Mouse (Mus musculus): Measurements from ENCODE around the gene Atp4a. TPM values are rescaled to one million over a fixed set of nuclear protein-coding genes. Genes with fewer than 3 reads are reported as not detected.

Atp4a gene
- polyA plus RNA-seq, 1 experiment from 2014 or later, result 0.84 TPM

DNA sequence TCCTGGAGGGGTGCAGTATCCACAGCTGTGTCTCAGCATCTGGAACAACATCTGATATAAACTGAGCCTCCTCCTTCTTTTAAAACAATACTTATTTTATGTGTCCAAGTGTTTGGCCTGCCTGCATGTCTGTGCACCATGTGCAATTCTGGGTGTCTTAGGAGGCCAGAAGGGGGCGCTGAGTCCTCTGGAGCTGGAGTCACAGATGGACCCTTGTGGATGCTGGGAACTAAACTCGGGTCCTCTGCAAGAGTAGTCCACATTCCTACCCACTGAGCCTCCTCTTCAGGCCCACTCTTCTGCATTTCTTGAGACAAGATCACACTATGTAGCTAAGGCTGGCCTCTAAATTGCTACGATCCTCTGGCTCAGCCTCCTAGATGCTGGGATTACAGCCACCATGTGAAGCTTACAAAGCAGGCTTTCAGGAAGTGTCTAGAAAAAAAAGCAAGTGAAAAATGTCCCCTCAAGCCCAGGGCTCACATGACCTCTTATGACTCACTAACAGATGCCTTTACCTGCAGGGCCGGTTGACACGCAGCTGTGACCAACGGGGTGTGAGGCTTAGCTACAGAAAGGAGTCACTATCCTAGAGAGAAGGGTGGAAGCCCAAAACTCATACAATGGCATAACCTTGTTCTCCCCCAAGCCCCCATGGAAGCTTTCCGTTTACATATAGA lies 35.7 kb downstream of the Atp4a start:
- 87% methylated on average over 7 of the region's 7 CpGs for WGBS

DNA sequence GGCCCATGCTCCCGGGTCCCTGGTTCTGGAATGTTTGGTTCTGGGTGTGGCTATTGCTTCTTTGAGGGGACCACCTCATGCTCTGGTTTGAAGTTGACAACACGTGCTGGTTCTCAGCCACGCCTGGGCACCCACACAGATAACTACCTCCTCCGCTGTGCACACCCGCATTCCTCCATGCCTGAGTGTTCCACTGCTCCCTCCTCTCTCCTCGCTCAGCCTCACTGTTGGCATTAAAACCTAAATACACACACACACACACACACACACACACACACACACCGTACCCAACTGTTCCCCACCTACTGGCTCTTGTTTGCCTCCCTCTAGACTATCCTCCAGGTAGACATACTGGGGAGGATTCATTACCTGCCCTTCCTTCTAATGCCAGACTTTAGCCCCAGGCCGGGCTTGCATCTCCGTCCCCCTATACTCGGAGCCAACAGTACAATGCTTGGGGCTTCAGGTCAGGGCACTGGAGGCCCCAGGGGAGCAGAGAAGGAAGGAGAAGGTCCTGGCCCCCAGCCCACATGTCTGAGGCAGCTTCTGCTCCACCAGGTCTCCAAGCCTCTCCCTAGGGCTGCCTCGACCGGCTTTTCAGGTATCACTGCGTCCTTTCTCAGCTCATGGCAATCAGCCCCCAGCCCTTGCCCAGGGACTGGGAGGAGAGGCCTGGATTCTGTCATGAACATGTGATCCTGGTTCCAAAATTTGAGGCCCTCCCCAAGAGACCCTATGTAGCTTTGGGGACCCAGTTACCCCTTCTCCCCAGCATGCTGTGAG lies 38.0 kb downstream of the Atp4a start:
- DNase-seq (ENCODE audit: low spot score), result no peak
- no peaks in the 10 kb centered on the region for H3K9me3 ChIP-seq (replicated peaks; ENCODE audit: control insufficient read depth, low read length)
- no peak overlapping the region for H3K27ac ChIP-seq (ENCODE audit: low read depth, low read length)
- no peak overlapping the region for H3K4me2 ChIP-seq (ENCODE audit: low read length)
- H3K27me3 ChIP-seq (replicated peaks; ENCODE audit: control insufficient read depth, insufficient read depth, low read length), result no peaks in the 10 kb centered on the region
- H3K4me1 ChIP-seq (ENCODE audit: control insufficient read depth, insufficient read depth, low read length), result no peaks in the 10 kb centered on the region
- H3K9ac ChIP-seq (ENCODE audit: low read length), result no peak overlapping the region
- no peak overlapping the region for H3K4me3 ChIP-seq (ENCODE audit: low read depth, low read length)
- H3K36me3 ChIP-seq (ENCODE audit: control insufficient read depth, insufficient read depth, low read length), result 0 out of 2 replicates have a peak, but pooled peaks cover 2% of the 10 kb centered on the region
- 91% methylated on average over 13 of the region's 13 CpGs for WGBS
- no peak for ATAC-seq

More for the DNA sequence above, 35.7 kb downstream of the Atp4a start:
- no peaks in the 10 kb centered on the region for H3K27me3 ChIP-seq (replicated peaks; ENCODE audit: control insufficient read depth, insufficient read depth, low read length)
- DNase-seq (ENCODE audit: low spot score) (no peak), ATAC-seq (no peak)
- H3K9me3 ChIP-seq (replicated peaks; ENCODE audit: control insufficient read depth, low read length), result no peaks in the 10 kb centered on the region
- H3K4me1 ChIP-seq (ENCODE audit: control insufficient read depth, insufficient read depth, low read length), result no peaks in the 10 kb centered on the region
- H3K27ac ChIP-seq (ENCODE audit: low read depth, low read length), result no peak overlapping the region
- no peak overlapping the region for H3K4me3 ChIP-seq (ENCODE audit: low read depth, low read length)
- H3K4me2 ChIP-seq (ENCODE audit: low read length), result no peak overlapping the region
- no peaks in the 10 kb centered on the region for H3K36me3 ChIP-seq (ENCODE audit: control insufficient read depth, insufficient read depth, low read length)
- no peak overlapping the region for H3K9ac ChIP-seq (ENCODE audit: low read length)

DNA sequence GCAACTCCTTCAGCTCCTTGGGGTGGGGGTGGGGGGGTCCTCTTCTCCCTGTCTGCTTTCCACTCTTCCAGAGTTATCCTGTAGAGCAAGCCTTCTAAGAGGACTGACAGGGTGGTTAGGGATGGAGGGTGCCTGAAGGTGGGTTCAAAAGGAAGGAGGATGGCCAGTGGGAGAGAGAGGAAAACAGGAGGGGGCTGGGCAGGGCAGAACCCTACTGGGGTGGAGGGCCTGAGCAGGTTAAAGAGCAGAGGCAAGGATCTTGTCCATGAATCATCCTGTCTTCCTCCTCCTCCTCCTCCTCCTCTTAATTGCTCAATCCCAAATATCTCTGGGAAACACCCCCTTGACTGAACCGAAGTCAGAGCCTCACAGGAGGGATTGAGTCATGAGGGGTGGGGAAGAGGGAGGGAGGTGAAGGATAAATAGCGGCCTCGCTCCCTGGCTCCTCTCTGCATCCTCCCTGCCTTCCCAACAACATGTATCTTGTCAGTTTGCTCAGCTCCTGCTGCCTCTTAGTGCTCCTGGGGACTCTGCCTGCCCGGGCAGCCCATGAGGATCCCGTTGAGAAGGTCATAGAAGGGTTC lies 39.2 kb downstream of the Atp4a start, which contains the start of gene Sbsn:
Gene Sbsn, plus strand, starts transcription at position 386 of the 584 bp plus-strand sequence.
- 80% methylated on average over 5 of the region's 5 CpGs for WGBS
- no peak within 1 kb of the TSS for H3K9ac ChIP-seq (ENCODE audit: low read length)
- H3K27ac ChIP-seq (ENCODE audit: low read depth, low read length), result no peak within 1 kb of the TSS
- no peak for ATAC-seq
- no peak within 1 kb of the TSS for H3K4me3 ChIP-seq (ENCODE audit: low read depth, low read length)
- peaks cover 11% of the 10 kb centered on the region; the same call in 1 of the 2 replicates for H3K36me3 ChIP-seq (ENCODE audit: control insufficient read depth, insufficient read depth, low read length)
- no peaks in the 10 kb centered on the region for H3K4me1 ChIP-seq (ENCODE audit: control insufficient read depth, insufficient read depth, low read length)
- H3K9me3 ChIP-seq (replicated peaks; ENCODE audit: control insufficient read depth, low read length), result no peaks in the 10 kb centered on the region
- DNase-seq (ENCODE audit: low spot score), result no peak
- H3K27me3 ChIP-seq (replicated peaks; ENCODE audit: control insufficient read depth, insufficient read depth, low read length), result no peaks in the 10 kb centered on the region
- H3K4me2 ChIP-seq (ENCODE audit: low read length), result no peak within 1 kb of the TSS

DNA sequence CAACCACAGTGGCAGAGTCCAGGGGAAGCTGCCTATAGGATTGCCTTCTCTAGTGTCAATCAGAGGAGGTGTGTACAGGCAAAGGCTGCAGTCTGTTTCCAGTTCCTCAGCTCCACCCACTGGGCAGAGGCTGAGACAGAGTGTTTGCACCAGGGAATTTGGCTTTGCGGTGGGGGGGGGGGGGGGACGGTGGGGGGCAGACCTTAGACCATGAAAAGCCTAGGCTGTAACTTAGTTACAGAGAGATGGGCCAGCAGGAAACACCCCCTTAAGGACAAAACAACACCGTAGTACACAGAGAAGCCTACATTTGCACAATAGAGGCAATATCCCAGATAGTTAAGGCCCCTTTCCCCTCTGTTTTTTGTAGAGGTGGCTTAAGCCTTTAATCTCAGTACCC lies 45.0 kb downstream of the Atp4a start:
- no peak for DNase-seq (ENCODE audit: low spot score)
- Histone ChIP-seq H3K27me3 (replicated peaks; ENCODE audit: control insufficient read depth, insufficient read depth, low read length) (no peaks in the 10 kb centered on the region), H3K9ac (ENCODE audit: low read length) (no peak overlapping the region), H3K36me3 (ENCODE audit: control insufficient read depth, insufficient read depth, low read length) (peaks cover 11% of the 10 kb centered on the region; the same call in 1 of the 2 replicates), H3K9me3 (replicated peaks; ENCODE audit: control insufficient read depth, low read length) (no peaks in the 10 kb centered on the region), H3K4me2 (ENCODE audit: low read length) (no peak overlapping the region), H3K4me3 (ENCODE audit: low read depth, low read length) (no peak overlapping the region), H3K27ac (ENCODE audit: low read depth, low read length) (no peak overlapping the region), H3K4me1 (ENCODE audit: control insufficient read depth, insufficient read depth, low read length) (no peaks in the 10 kb centered on the region)
- 80% methylated on average over 3 of the region's 3 CpGs for WGBS
- ATAC-seq, result no peak

DNA sequence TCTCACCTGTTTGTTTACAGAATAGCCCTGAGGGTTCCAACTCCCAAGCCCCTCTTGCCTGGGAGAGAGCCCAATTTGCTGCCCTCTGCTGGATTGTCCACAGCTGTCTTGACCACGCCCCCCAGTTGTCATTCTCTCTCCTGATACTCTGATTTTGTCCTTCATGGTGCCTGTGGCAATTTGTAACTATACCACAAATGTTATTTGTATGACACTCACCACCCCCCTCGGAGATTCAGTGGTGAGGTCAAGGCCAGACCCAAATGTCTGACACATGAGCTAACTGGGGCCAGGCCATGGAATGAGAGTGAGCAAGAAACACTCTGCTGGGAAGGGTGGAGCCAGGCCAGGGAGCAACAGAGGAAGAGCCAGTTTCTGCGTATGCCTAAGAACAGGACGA lies 46.8 kb downstream of the Atp4a start:
- peak; percentile 33 for DNase-seq (ENCODE audit: low spot score)
- WGBS, result 33% methylated on average over 4 of the region's 4 CpGs
- H3K36me3 ChIP-seq (ENCODE audit: control insufficient read depth, insufficient read depth, low read length), result peaks cover 11% of the 10 kb centered on the region; the same call in 1 of the 2 replicates

DNA sequence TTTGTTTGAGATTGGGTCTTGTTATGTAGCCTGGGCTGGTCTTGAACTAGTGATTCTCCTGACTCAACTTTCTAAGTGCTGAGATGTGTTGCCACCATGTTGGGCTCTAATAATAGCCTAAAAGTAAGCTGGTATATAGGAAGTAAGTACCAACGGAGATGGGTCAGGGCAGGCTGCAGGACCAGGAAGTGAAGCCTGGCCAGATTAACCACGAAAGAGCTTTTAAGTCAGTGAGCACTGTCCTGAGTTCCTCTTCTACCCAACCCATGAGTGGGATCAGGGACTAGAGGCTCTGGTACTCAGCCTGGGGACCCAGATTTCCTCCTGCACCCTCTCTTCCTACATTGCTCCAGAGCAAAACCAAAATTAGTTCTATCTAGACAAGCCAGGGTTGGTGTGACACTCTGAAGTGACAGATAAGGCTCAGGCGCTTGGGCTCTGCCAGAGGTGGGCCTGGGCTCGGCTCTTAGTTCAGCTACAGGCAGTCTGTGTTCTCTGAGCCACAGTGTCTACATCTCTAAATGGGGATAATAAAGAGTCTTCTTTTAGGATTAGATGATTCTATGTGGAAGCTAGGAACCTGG lies 49.9 kb downstream of the Atp4a start:
- ATAC-seq (no peak), DNase-seq (ENCODE audit: low spot score) (no peak)
- H3K36me3 ChIP-seq (ENCODE audit: control insufficient read depth, insufficient read depth, low read length), result no peaks in the 10 kb centered on the region
- WGBS, result 77% methylated on average over 4 of the region's 4 CpGs
- no peaks in the 10 kb centered on the region for H3K4me1 ChIP-seq (ENCODE audit: control insufficient read depth, insufficient read depth, low read length)
- H3K27me3 ChIP-seq (replicated peaks; ENCODE audit: control insufficient read depth, insufficient read depth, low read length), result no peaks in the 10 kb centered on the region
- H3K9ac ChIP-seq (ENCODE audit: low read length), result no peak overlapping the region
- H3K9me3 ChIP-seq (replicated peaks; ENCODE audit: control insufficient read depth, low read length), result no peaks in the 10 kb centered on the region
- no peak overlapping the region for H3K4me3 ChIP-seq (ENCODE audit: low read depth, low read length)
- no peak overlapping the region for H3K4me2 ChIP-seq (ENCODE audit: low read length)
- H3K27ac ChIP-seq (ENCODE audit: low read depth, low read length), result no peak overlapping the region

More for the DNA sequence above, 46.8 kb downstream of the Atp4a start:
- Histone ChIP-seq H3K27me3 (replicated peaks; ENCODE audit: control insufficient read depth, insufficient read depth, low read length) (no peaks in the 10 kb centered on the region), H3K27ac (ENCODE audit: low read depth, low read length) (no peak overlapping the region), H3K4me3 (ENCODE audit: low read depth, low read length) (no peak overlapping the region), H3K9ac (ENCODE audit: low read length) (no peak overlapping the region), H3K4me1 (ENCODE audit: control insufficient read depth, insufficient read depth, low read length) (no peaks in the 10 kb centered on the region), H3K9me3 (replicated peaks; ENCODE audit: control insufficient read depth, low read length) (no peaks in the 10 kb centered on the region), H3K4me2 (ENCODE audit: low read length) (no peak overlapping the region)
- no peak for ATAC-seq

DNA sequence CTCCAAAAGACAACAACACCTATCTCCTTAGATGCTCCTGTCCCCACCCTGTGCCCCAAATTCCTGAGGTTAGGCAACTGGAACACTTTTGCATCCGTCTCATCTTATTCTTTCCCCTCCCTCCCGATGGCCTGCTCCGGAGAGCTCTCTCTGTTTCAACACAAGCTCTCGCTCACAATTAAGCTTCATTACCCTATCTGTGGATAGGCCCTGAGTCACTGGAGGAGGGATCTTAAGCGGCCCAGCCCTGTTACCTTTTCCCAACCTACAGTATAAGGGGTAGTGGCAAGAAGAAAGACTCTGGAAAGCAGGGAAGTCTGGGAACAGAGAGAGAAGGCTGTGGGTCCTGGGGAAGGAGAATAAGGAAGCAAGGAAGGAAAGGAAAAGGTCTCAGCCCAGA lies 51.4 kb downstream of the Atp4a start, which contains the start of gene Dmkn:
Gene Dmkn, plus strand, starts transcription at position 301 of the 400 bp plus-strand sequence.
- no peak for ATAC-seq

DNA sequence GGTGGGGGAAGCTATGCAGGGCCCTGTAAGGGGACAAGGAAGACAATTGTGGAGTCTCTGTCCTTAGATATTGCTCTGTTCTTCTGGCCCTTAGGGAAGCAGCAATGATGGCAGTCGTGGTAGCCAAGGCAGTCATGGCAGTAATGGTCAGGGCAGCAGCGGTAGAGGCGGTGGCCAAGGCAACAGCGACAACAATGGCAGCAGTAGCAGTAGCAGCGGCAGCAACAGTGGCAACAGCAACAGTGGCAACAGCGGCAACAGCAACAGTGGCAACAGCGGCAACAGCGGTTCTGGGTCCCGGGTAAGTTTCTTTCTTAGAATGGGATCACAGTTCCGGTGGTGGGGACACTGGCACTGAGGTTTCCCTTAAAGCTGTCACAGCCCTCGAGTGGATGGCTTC lies 53.2 kb downstream of the Atp4a start:
- H3K27ac ChIP-seq (ENCODE audit: low read depth, low read length), result no peak overlapping the region
- H3K4me1 ChIP-seq (ENCODE audit: control insufficient read depth, insufficient read depth, low read length), result no peaks in the 10 kb centered on the region
- no peak for DNase-seq (ENCODE audit: low spot score)
- H3K4me3 ChIP-seq (ENCODE audit: low read depth, low read length), result no peak overlapping the region
- no peak for ATAC-seq
- H3K4me2 ChIP-seq (ENCODE audit: low read length), result no peak overlapping the region
- H3K36me3 ChIP-seq (ENCODE audit: control insufficient read depth, insufficient read depth, low read length), result no peaks in the 10 kb centered on the region
- 48% methylated on average over 11 of the region's 11 CpGs for WGBS
- no peaks in the 10 kb centered on the region for H3K27me3 ChIP-seq (replicated peaks; ENCODE audit: control insufficient read depth, insufficient read depth, low read length)
- no peaks in the 10 kb centered on the region for H3K9me3 ChIP-seq (replicated peaks; ENCODE audit: control insufficient read depth, low read length)
- no peak overlapping the region for H3K9ac ChIP-seq (ENCODE audit: low read length)

More for the DNA sequence above, 51.4 kb downstream of the Atp4a start, which contains the start of gene Dmkn:
- Histone ChIP-seq H3K36me3 (ENCODE audit: control insufficient read depth, insufficient read depth, low read length) (no peaks in the 10 kb centered on the region), H3K4me1 (ENCODE audit: control insufficient read depth, insufficient read depth, low read length) (no peaks in the 10 kb centered on the region), H3K4me2 (ENCODE audit: low read length) (no peak within 1 kb of the TSS), H3K4me3 (ENCODE audit: low read depth, low read length) (no peak within 1 kb of the TSS), H3K9ac (ENCODE audit: low read length) (no peak within 1 kb of the TSS), H3K27me3 (replicated peaks; ENCODE audit: control insufficient read depth, insufficient read depth, low read length) (no peaks in the 10 kb centered on the region), H3K27ac (ENCODE audit: low read depth, low read length) (no peak within 1 kb of the TSS), H3K9me3 (replicated peaks; ENCODE audit: control insufficient read depth, low read length) (no peaks in the 10 kb centered on the region)
- 39% methylated on average over 5 of the region's 5 CpGs for WGBS
- no peak for DNase-seq (ENCODE audit: low spot score)
